Mouse (Mus musculus) spleen, postnatal 14 days (tissue): ENCODE results near the gene Cnr2.

Source experiments
- DNase-seq, 2 experiments: peaks; one replicate each; pipeline ENCODE4 v3.0.0; 2021 to 2022; ENCODE audit warnings: low spot score in 2 of 2

The Cnr2 gene

GRCm38 (mm10) chr4:135902606-135903242 lies 7.5 kb downstream of the Cnr2 start:
- DNase-seq: no peak

- no peak for DNase-seq
These were observed 9.6 kb downstream of the Cnr2 start for GRCm38 (mm10) chr4:135904810-135905209.

- no peak for DNase-seq
These were observed 11.4 kb downstream of the Cnr2 start for GRCm38 (mm10) chr4:135906633-135907032.

- no peak for DNase-seq
These were observed 14.3 kb downstream of the Cnr2 start for GRCm38 (mm10) chr4:135909326-135910066.

GRCm38 (mm10) chr4:135911531-135911930 lies 16.3 kb downstream of the Cnr2 start:
- no peak for DNase-seq

GRCm38 (mm10) chr4:135912164-135912563 lies 17.0 kb downstream of the Cnr2 start:
- DNase-seq: no peak

- no peak for DNase-seq
These were observed 17.6 kb downstream of the Cnr2 start for GRCm38 (mm10) chr4:135912835-135913234.

- no peak for DNase-seq
These were observed 18.2 kb downstream of the Cnr2 start for GRCm38 (mm10) chr4:135913433-135913832.

GRCm38 (mm10) chr4:135918635-135919279 lies 23.6 kb downstream of the Cnr2 start:
- DNase-seq: no peak

- no peak for DNase-seq
These were observed 24.1 kb downstream of the Cnr2 start for GRCm38 (mm10) chr4:135919280-135919639.

GRCm38 (mm10) chr4:135920304-135921241 lies 25.4 kb downstream of the Cnr2 start, which contains the start of gene Fuca1:
Gene Fuca1, plus strand, starts transcription at chr4:135920735.
- DNase-seq: peak; percentile 95 to 97

- no peak for DNase-seq
These were observed 26.3 kb downstream of the Cnr2 start for GRCm38 (mm10) chr4:135921257-135922120.

- DNase-seq: no peak
These were observed 27.0 kb downstream of the Cnr2 start for GRCm38 (mm10) chr4:135922190-135922589.

GRCm38 (mm10) chr4:135924418-135924817 lies 29.2 kb downstream of the Cnr2 start:
- no peak for DNase-seq

GRCm38 (mm10) chr4:135925341-135925740 lies 30.1 kb downstream of the Cnr2 start:
- no peak for DNase-seq

- DNase-seq: no peak
These were observed 31.1 kb downstream of the Cnr2 start for GRCm38 (mm10) chr4:135926195-135926808.

GRCm38 (mm10) chr4:135926861-135927260 lies 31.7 kb downstream of the Cnr2 start:
- DNase-seq: no peak

GRCm38 (mm10) chr4:135928376-135928775 lies 33.2 kb downstream of the Cnr2 start:
- no peak for DNase-seq

- no peak for DNase-seq
These were observed 34.2 kb downstream of the Cnr2 start for GRCm38 (mm10) chr4:135929405-135929804.

- DNase-seq: no peak
These were observed 34.6 kb downstream of the Cnr2 start for GRCm38 (mm10) chr4:135929828-135930227.
